Mouse (Mus musculus): ENCODE data around the gene Vipr1. TPM values are rescaled to one million over a fixed set of nuclear protein-coding genes. Genes with fewer than 3 reads are reported as not detected.

Gene Vipr1
- polyA plus RNA-seq, 1 experiment from 2014 or later: 0.17 TPM

DNA sequence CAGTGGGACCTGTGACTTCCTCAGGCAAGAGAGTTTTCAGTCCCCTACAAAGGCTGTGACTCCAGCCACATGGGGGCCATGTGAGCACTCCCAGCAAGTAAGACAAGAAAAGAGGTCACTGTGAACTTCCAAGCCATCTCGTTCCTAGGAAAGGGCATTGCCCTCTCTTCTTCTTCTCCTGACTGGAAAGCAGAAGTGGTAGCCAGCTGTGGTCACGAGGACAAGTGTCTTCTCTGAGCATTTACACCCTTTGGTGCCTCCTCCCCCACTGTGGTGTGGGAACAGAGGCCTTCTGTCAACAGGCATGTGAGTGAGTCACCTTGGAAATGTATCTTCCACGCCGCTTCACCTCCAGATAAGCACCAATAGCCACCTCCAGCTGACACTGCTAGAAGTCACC lies 10.6 kb upstream of the Vipr1 start:
- ATAC-seq (replicated peaks; ENCODE audit: low FRiP score, low read depth) (no peak), DNase-seq (ENCODE audit: low spot score) (no peak)
- Histone ChIP-seq H3K4me1 (replicated peaks; ENCODE audit: insufficient read depth, low read length) (no peaks in the 10 kb centered on the region), H3K4me3 (replicated peaks; ENCODE audit: low read depth, low read length) (no peak overlapping the region), H3K9ac (ENCODE audit: low read depth, low read length) (no peak overlapping the region), H3K36me3 (ENCODE audit: insufficient read depth, low read length) (no peaks in the 10 kb centered on the region), H3K27ac (no peak overlapping the region), H3K9me3 (replicated peaks; ENCODE audit: low read length) (no peaks in the 10 kb centered on the region), H3K4me2 (ENCODE audit: low read length) (no peak overlapping the region), H3K27me3 (ENCODE audit: insufficient read depth, low read length) (no peaks in the 10 kb centered on the region)
- no peak for TF ChIP-seq CTCF (IDR thresholded peaks at IDR 0.05; ENCODE audit: low read depth)
- 52% methylated on average over 4 of the region's 4 CpGs for WGBS

GRCm38 (mm10) chr9:121632891-121633290 lies 9.6 kb upstream of the Vipr1 start:
- H3K36me3 ChIP-seq (ENCODE audit: insufficient read depth, low read length): no peaks in the 10 kb centered on the region
- H3K4me1 ChIP-seq (replicated peaks; ENCODE audit: insufficient read depth, low read length): no peaks in the 10 kb centered on the region
- H3K27ac ChIP-seq: no peak overlapping the region
- no peak overlapping the region for H3K4me2 ChIP-seq (ENCODE audit: low read length)
- no peak for TF ChIP-seq CTCF (IDR thresholded peaks at IDR 0.05; ENCODE audit: low read depth)
- H3K9ac ChIP-seq (ENCODE audit: low read depth, low read length): no peak overlapping the region
- ATAC-seq (replicated peaks; ENCODE audit: low FRiP score, low read depth) (no peak), DNase-seq (ENCODE audit: low spot score) (no peak)
- 80% methylated on average over 10 of the region's 10 CpGs for WGBS
- H3K9me3 ChIP-seq (replicated peaks; ENCODE audit: low read length): no peaks in the 10 kb centered on the region
- H3K4me3 ChIP-seq (replicated peaks; ENCODE audit: low read depth, low read length): no peak overlapping the region
- H3K27me3 ChIP-seq (ENCODE audit: insufficient read depth, low read length): no peaks in the 10 kb centered on the region

GRCm38 (mm10) chr9:121633306-121633705 lies 9.2 kb upstream of the Vipr1 start:
- Histone ChIP-seq H3K4me2 (ENCODE audit: low read length) (no peak overlapping the region), H3K27me3 (ENCODE audit: insufficient read depth, low read length) (no peaks in the 10 kb centered on the region), H3K9me3 (replicated peaks; ENCODE audit: low read length) (no peaks in the 10 kb centered on the region), H3K36me3 (ENCODE audit: insufficient read depth, low read length) (no peaks in the 10 kb centered on the region), H3K4me1 (replicated peaks; ENCODE audit: insufficient read depth, low read length) (no peaks in the 10 kb centered on the region), H3K27ac (no peak overlapping the region), H3K9ac (ENCODE audit: low read depth, low read length) (no peak overlapping the region), H3K4me3 (replicated peaks; ENCODE audit: low read depth, low read length) (no peak overlapping the region)
- TF ChIP-seq CTCF (IDR thresholded peaks at IDR 0.05; ENCODE audit: low read depth): no peak
- WGBS: 67% methylated on average over 6 of the region's 6 CpGs
- DNase-seq (ENCODE audit: low spot score) (no peak), ATAC-seq (replicated peaks; ENCODE audit: low FRiP score, low read depth) (no peak)

DNA sequence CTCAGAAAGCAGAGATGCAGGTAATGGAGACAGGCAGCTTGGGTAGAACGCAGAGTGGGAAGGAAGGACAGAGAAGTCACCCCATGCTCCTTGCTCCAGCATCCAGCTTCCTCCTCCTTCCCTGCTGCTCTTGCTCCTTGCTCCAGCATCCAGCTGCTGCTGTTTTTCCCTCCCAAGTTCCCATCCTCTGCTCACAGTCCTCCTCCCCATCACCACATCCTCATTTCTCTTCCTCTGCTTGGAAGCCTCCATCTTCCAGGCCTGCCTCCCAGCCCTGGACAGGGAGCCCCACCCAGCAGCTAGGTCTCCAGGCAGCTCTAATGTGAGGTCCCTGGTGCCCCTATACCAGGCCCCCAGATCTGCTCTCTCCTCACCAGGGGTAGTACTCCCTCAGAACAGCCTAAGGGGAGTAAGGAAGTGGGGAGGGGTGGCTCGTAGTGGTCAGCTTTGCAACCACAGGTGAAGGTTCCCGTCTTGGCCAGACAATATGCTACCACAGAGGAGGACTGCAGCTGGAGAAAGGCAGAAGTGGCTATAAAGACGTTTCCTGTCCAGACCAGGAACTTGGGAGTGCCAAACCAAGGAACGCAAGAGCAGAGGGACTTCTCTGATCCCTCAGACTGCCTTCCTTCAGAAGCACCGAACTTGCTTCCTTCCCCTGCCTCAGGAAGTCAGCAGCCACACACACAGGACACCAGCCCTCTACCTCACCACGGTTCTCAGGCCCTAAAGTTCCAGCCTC lies 6.5 kb upstream of the Vipr1 start:
- DNase-seq (ENCODE audit: low spot score) (no peak), ATAC-seq (replicated peaks; ENCODE audit: low FRiP score, low read depth) (no peak)
- Histone ChIP-seq H3K27me3 (ENCODE audit: insufficient read depth, low read length) (peaks cover 11% of the 10 kb centered on the region), H3K9me3 (replicated peaks; ENCODE audit: low read length) (no peaks in the 10 kb centered on the region), H3K4me1 (replicated peaks; ENCODE audit: insufficient read depth, low read length) (no peaks in the 10 kb centered on the region), H3K4me2 (ENCODE audit: low read length) (no peak overlapping the region), H3K27ac (no peak overlapping the region), H3K36me3 (ENCODE audit: insufficient read depth, low read length) (no peaks in the 10 kb centered on the region), H3K4me3 (replicated peaks; ENCODE audit: low read depth, low read length) (no peak overlapping the region), H3K9ac (ENCODE audit: low read depth, low read length) (no peak overlapping the region)
- 46% methylated on average over 7 of the region's 7 CpGs for WGBS
- no peak for TF ChIP-seq CTCF (IDR thresholded peaks at IDR 0.05; ENCODE audit: low read depth)

- H3K36me3 ChIP-seq (ENCODE audit: insufficient read depth, low read length): no peaks in the 10 kb centered on the region
- no peak overlapping the region for H3K9ac ChIP-seq (ENCODE audit: low read depth, low read length)
- 54% methylated on average over 16 of the region's 16 CpGs for WGBS
- peaks cover 28% of the 10 kb centered on the region for H3K27me3 ChIP-seq (ENCODE audit: insufficient read depth, low read length)
- no peak overlapping the region for H3K27ac ChIP-seq
- ATAC-seq (replicated peaks; ENCODE audit: low FRiP score, low read depth) (no peak), DNase-seq (ENCODE audit: low spot score) (no peak)
- no peak overlapping the region for H3K4me2 ChIP-seq (ENCODE audit: low read length)
- H3K4me1 ChIP-seq (replicated peaks; ENCODE audit: insufficient read depth, low read length): peaks cover 15% of the 10 kb centered on the region; the same call in 1 of the 2 replicates
- TF ChIP-seq CTCF (IDR thresholded peaks at IDR 0.05; ENCODE audit: low read depth): no peak
- H3K9me3 ChIP-seq (replicated peaks; ENCODE audit: low read length): no peaks in the 10 kb centered on the region
- H3K4me3 ChIP-seq (replicated peaks; ENCODE audit: low read depth, low read length): no peak overlapping the region
Observed at GRCm38 (mm10) chr9:121639790-121640189, 2.7 kb upstream of the Vipr1 start.

DNA sequence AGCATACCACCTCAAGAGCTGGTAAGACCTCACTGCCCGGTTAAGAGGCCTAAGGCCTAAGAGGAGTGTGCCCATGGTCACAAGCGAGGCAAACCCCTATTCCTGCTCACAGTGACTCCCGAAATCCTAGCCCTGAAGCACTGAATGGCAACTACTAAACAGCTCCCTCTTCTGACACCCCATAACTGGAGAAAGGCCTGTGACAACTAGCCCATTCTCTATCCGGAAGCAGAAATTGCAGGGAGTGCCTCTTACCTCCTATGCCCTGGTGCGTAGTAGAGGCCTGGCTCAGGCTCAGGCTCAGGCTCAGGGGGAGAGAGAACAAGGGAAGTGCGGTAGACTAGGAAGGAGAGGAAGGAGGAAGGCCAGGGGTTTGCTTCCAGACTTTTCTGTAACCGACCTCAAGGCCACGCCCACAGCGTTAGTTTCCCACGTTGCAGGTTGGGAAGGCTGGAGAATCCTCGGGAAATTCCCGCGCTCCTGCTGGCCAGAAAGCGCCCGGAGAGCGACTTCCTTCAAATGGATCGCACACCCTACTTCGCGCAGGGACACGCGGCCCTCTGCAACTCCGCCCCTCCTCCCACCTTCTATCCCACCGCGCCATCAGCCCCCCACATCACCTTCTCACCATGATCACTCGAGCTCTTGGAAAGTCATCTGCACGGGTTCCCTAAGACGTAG lies 1.1 kb upstream of the Vipr1 start:
- Histone ChIP-seq H3K27ac (no peak overlapping the region), H3K4me3 (replicated peaks; ENCODE audit: low read depth, low read length) (peak overlapping the region; percentile 38; the same call in 1 of the 2 replicates), H3K9me3 (replicated peaks; ENCODE audit: low read length) (no peaks in the 10 kb centered on the region), H3K4me1 (replicated peaks; ENCODE audit: insufficient read depth, low read length) (peaks cover 15% of the 10 kb centered on the region; the same call in 1 of the 2 replicates), H3K4me2 (ENCODE audit: low read length) (peak overlapping the region; percentile 89), H3K27me3 (ENCODE audit: insufficient read depth, low read length) (peaks cover 28% of the 10 kb centered on the region), H3K9ac (ENCODE audit: low read depth, low read length) (peak overlapping the region; percentile 28), H3K36me3 (ENCODE audit: insufficient read depth, low read length) (no peaks in the 10 kb centered on the region)
- no peak for TF ChIP-seq CTCF (IDR thresholded peaks at IDR 0.05; ENCODE audit: low read depth)
- ATAC-seq (replicated peaks; ENCODE audit: low FRiP score, low read depth): no peak
- peak; percentile 11 for DNase-seq (ENCODE audit: low spot score)
- 19% methylated on average over 20 of the region's 27 CpGs for WGBS

Data from kidney, postnatal 0 days (tissue).